Mouse (Mus musculus) neural tube, embryonic 12.5 days (tissue): ENCODE results near the gene Ints6l. TPM values are rescaled to one million over a fixed set of nuclear protein-coding genes. Genes with fewer than 3 reads are reported as not detected.
A peak's percentile ranks its signal among the peaks of the same experiment; 100 is the strongest.

Experiments
- ATAC-seq: fragments of 200-750 bp; cut with Nextera tagmentation; 2 replicates; pipeline ENCODE4 v1.8.0; 2017; ENCODE audit warnings: low read depth, mild to moderate bottlenecking, moderate TSS enrichment, moderate library complexity; ENCODE audit not compliant: low FRiP score
- H3K27ac ChIP-seq: fragments of 300-500 bp; sonication (generic); 2 replicates; pipeline ENCODE4 v1.5.1; 2016
- H3K27me3 ChIP-seq: fragments of 300-500 bp; sonication (generic); replicated peaks from 2 replicates; pipeline ENCODE4 v1.6.1; 2016; ENCODE audit warnings: mild to moderate bottlenecking
- H3K36me3 ChIP-seq: fragments of 300-500 bp; sonication (generic); 2 replicates; pipeline ENCODE4 v1.6.1; 2016; ENCODE audit warnings: mild to moderate bottlenecking
- H3K4me1 ChIP-seq: fragments of 300-500 bp; sonication (generic); 2 replicates; pipeline ENCODE4 v1.6.1; 2016
- H3K4me2 ChIP-seq: fragments of 300-500 bp; sonication (generic); replicated peaks from 2 replicates; pipeline ENCODE4 v1.6.1; 2016; ENCODE audit warnings: mild to moderate bottlenecking
- H3K4me3 ChIP-seq: fragments of 300-500 bp; sonication (generic); 2 replicates; pipeline ENCODE4 v1.5.1; 2016
- H3K9ac ChIP-seq: fragments of 300-500 bp; sonication (generic); 2 replicates; pipeline ENCODE4 v1.6.1; 2016; ENCODE audit warnings: mild to moderate bottlenecking
- H3K9me3 ChIP-seq: fragments of 300-500 bp; sonication (generic); 2 replicates; pipeline ENCODE4 v1.6.1; 2016; ENCODE audit warnings: mild to moderate bottlenecking
- WGBS: fragments of 180-500 bp; shearing (Covaris S2); methylation state at CpG from one replicate; pipeline ENCODE4 v1.1.7; 2016; 5-methylcytosine and 5-hydroxymethylcytosine counted together
- polyA plus RNA-seq: library from polyadenylated mRNA; unstranded; fragments of >200 nt; fragmentation: Nextera tagmentation; extraction: Ambion mirVana; gene quantifications from 2 replicates; pipeline ENCODE4 v1.2.1, GENCODE M21; 2016

Gene Ints6l
- 21.6 and 22.0 TPM in 2 replicates for polyA plus RNA-seq

- H3K27me3 ChIP-seq = no peaks in the 10 kb centered on the region
- 10% methylated on average over 22 of the region's 22 CpGs for WGBS
- peak; percentile 83 for ATAC-seq
Observed at GRCm38 (mm10) chrX:56454671-56455371, at the start of gene Ints6l. Gene Ints6l, plus strand, starts transcription at chrX:56454857.

GRCm38 (mm10) chrX:56405482-56405881 lies 49.2 kb upstream of the Ints6l start:
- no peaks in the 10 kb centered on the region for H3K9me3 ChIP-seq
- H3K4me2 ChIP-seq = no peak overlapping the region
- 78% methylated on average over 1 of the region's 1 CpGs for WGBS
- H3K27me3 ChIP-seq = no peaks in the 10 kb centered on the region
- no peak overlapping the region for H3K27ac ChIP-seq
- no peak overlapping the region for H3K9ac ChIP-seq
- no peaks in the 10 kb centered on the region for H3K4me1 ChIP-seq
- no peaks in the 10 kb centered on the region for H3K36me3 ChIP-seq
- no peak overlapping the region for H3K4me3 ChIP-seq
- no peak for ATAC-seq

More at GRCm38 (mm10) chrX:56454671-56455371, at the start of gene Ints6l:
- H3K4me2 ChIP-seq = peak within 1 kb of the TSS; percentile 61
- H3K9me3 ChIP-seq = no peaks in the 10 kb centered on the region
- no peaks in the 10 kb centered on the region for H3K36me3 ChIP-seq
- peak within 1 kb of the TSS; percentile 86 for H3K27ac ChIP-seq
- peak within 1 kb of the TSS; percentile 79 for H3K9ac ChIP-seq
- H3K4me1 ChIP-seq = no peaks in the 10 kb centered on the region
- peak within 1 kb of the TSS; percentile 58 for H3K4me3 ChIP-seq

GRCm38 (mm10) chrX:56406128-56406527 lies 48.5 kb upstream of the Ints6l start:
- ATAC-seq = no peak
- no peaks in the 10 kb centered on the region for H3K4me1 ChIP-seq
- no peak overlapping the region for H3K4me2 ChIP-seq
- H3K27me3 ChIP-seq = no peaks in the 10 kb centered on the region
- H3K9ac ChIP-seq = no peak overlapping the region
- H3K9me3 ChIP-seq = no peaks in the 10 kb centered on the region
- 67% methylated on average over 5 of the region's 5 CpGs for WGBS
- no peak overlapping the region for H3K27ac ChIP-seq
- H3K36me3 ChIP-seq = no peaks in the 10 kb centered on the region
- no peak overlapping the region for H3K4me3 ChIP-seq

GRCm38 (mm10) chrX:56416277-56416676 lies 38.4 kb upstream of the Ints6l start:
- H3K27ac ChIP-seq = no peak overlapping the region
- H3K36me3 ChIP-seq = no peaks in the 10 kb centered on the region
- H3K27me3 ChIP-seq = no peaks in the 10 kb centered on the region
- no peaks in the 10 kb centered on the region for H3K9me3 ChIP-seq
- H3K4me1 ChIP-seq = no peaks in the 10 kb centered on the region
- H3K4me3 ChIP-seq = no peak overlapping the region
- no peak overlapping the region for H3K4me2 ChIP-seq
- 77% methylated on average over 3 of the region's 3 CpGs for WGBS
- ATAC-seq = no peak
- H3K9ac ChIP-seq = no peak overlapping the region

GRCm38 (mm10) chrX:56417541-56417940 lies 37.1 kb upstream of the Ints6l start:
- 78% methylated on average over 4 of the region's 4 CpGs for WGBS

GRCm38 (mm10) chrX:56430601-56431000 lies 24.1 kb upstream of the Ints6l start:
- H3K4me3 ChIP-seq = no peak overlapping the region
- no peaks in the 10 kb centered on the region for H3K4me1 ChIP-seq
- H3K4me2 ChIP-seq = no peak overlapping the region
- no peak overlapping the region for H3K27ac ChIP-seq
- 45% methylated on average over 2 of the region's 2 CpGs for WGBS
- no peaks in the 10 kb centered on the region for H3K9me3 ChIP-seq
- H3K9ac ChIP-seq = no peak overlapping the region
- no peak for ATAC-seq
- no peaks in the 10 kb centered on the region for H3K27me3 ChIP-seq
- no peaks in the 10 kb centered on the region for H3K36me3 ChIP-seq

More at GRCm38 (mm10) chrX:56417541-56417940, 37.1 kb upstream of the Ints6l start:
- Histone ChIP-seq H3K9ac (no peak overlapping the region), H3K4me2 (no peak overlapping the region), H3K27me3 (no peaks in the 10 kb centered on the region), H3K4me1 (no peaks in the 10 kb centered on the region), H3K36me3 (no peaks in the 10 kb centered on the region), H3K27ac (no peak overlapping the region), H3K9me3 (no peaks in the 10 kb centered on the region), H3K4me3 (no peak overlapping the region)
- no peak for ATAC-seq

- Histone ChIP-seq H3K4me3 (no peak overlapping the region), H3K4me2 (no peak overlapping the region), H3K27ac (no peak overlapping the region), H3K9me3 (no peaks in the 10 kb centered on the region), H3K9ac (no peak overlapping the region), H3K4me1 (no peaks in the 10 kb centered on the region), H3K36me3 (no peaks in the 10 kb centered on the region), H3K27me3 (no peaks in the 10 kb centered on the region)
- no peak for ATAC-seq
- 75% methylated on average over 7 of the region's 7 CpGs for WGBS
Observed at GRCm38 (mm10) chrX:56435758-56436283, 18.8 kb upstream of the Ints6l start.

- ATAC-seq = no peak
- no peak overlapping the region for H3K4me2 ChIP-seq
- no peaks in the 10 kb centered on the region for H3K9me3 ChIP-seq
- no peaks in the 10 kb centered on the region for H3K27me3 ChIP-seq
- WGBS = 81% methylated on average over 11 of the region's 11 CpGs
- no peaks in the 10 kb centered on the region for H3K4me1 ChIP-seq
- H3K36me3 ChIP-seq = no peaks in the 10 kb centered on the region
- no peak overlapping the region for H3K9ac ChIP-seq
- H3K4me3 ChIP-seq = no peak overlapping the region
- no peak overlapping the region for H3K27ac ChIP-seq
Observed at GRCm38 (mm10) chrX:56446487-56447428, 7.9 kb upstream of the Ints6l start.

- Histone ChIP-seq H3K9me3 (no peaks in the 10 kb centered on the region), H3K27ac (no peak within 1 kb of the TSS), H3K27me3 (no peaks in the 10 kb centered on the region), H3K9ac (no peak within 1 kb of the TSS), H3K4me3 (no peak within 1 kb of the TSS), H3K4me2 (no peak within 1 kb of the TSS), H3K4me1 (no peaks in the 10 kb centered on the region), H3K36me3 (no peaks in the 10 kb centered on the region)
- 74% methylated on average over 4 of the region's 4 CpGs for WGBS
- ATAC-seq = no peak
Observed at GRCm38 (mm10) chrX:56447524-56448015, 7.1 kb upstream of the Ints6l start, which contains the start of gene Gm2174. Gene Gm2174, plus strand, starts transcription at chrX:56447965.

- H3K4me3 ChIP-seq = peak overlapping the region; percentile 58
- peak overlapping the region; percentile 61 for H3K4me2 ChIP-seq
- H3K36me3 ChIP-seq = no peaks in the 10 kb centered on the region
- ATAC-seq = peak; percentile 94
- H3K27me3 ChIP-seq = no peaks in the 10 kb centered on the region
- no peaks in the 10 kb centered on the region for H3K4me1 ChIP-seq
- no peaks in the 10 kb centered on the region for H3K9me3 ChIP-seq
- peak overlapping the region; percentile 86 for H3K27ac ChIP-seq
- peak overlapping the region; percentile 79 for H3K9ac ChIP-seq
- 16% methylated on average over 50 of the region's 65 CpGs for WGBS
Observed at GRCm38 (mm10) chrX:56455372-56456246, 952 bp downstream of the Ints6l start.

- Histone ChIP-seq H3K36me3 (no peaks in the 10 kb centered on the region), H3K9ac (peak overlapping the region; percentile 47), H3K4me1 (no peaks in the 10 kb centered on the region), H3K4me2 (peak overlapping the region; percentile 61), H3K27me3 (no peaks in the 10 kb centered on the region), H3K4me3 (peak overlapping the region; percentile 58), H3K9me3 (no peaks in the 10 kb centered on the region), H3K27ac (0 out of 2 replicates have a peak overlapping the region, but pooled peaks have one; percentile 86)
- WGBS = 14% methylated on average over 8 of the region's 8 CpGs
- ATAC-seq = peak; percentile 30
Observed at GRCm38 (mm10) chrX:56456379-56456778, 1.7 kb downstream of the Ints6l start.
